Mouse (Mus musculus): Measurements from ENCODE around the gene Capn15. TPM values are rescaled to one million over a fixed set of nuclear protein-coding genes. Genes with fewer than 3 reads are reported as not detected.

The Capn15 gene
- polyA plus RNA-seq, 1 experiment from 2014 or later, result 21.5 TPM

DNA sequence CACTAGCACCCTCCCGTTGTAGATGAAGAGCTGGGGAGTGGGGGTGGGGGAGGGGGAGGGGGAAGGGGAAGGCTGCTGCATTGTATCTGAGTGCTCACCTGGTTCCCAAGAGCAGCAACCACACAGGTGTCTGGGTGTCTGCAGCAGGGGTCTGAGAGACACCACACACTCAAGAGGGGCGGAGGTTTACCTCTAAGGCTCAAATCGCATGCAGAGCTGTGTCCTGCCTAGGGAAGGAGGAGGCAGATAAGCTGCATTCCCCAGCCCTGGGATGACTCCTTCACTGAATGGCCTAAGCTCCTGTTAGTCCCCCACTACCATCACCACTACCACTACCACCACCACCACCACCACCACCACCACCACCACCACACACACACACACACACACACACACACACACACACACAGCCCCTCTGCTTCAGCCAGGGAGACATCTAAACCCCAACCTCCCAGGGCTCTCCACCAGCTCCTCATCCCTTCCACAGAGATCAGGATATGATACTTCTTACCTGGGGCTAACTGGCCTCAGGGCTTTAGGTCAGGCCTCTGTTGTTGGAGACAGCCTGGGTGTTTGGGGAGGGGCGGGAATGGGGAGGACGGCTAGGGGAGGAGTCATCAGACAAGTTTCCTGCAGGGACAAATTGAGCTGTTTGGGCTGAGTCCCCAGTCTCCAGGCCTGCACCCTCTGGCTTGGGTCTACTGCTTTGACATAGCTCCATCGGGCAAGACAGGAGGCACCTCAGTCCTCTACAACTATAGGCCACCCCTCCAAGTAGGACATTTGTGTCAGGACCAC, 41.0 kb downstream of the Capn15 start, which contains the start of the genes Pigq and Nhlrc4:
TSS of gene Pigq (minus strand) at position 571 of the 798 bp plus-strand sequence.
TSS of gene Nhlrc4 (minus strand) at position 596 of the 798 bp plus-strand sequence.
- Histone ChIP-seq H3K27ac (ENCODE audit: low read depth, low read length) (no peak within 1 kb of the TSS), H3K4me2 (no peak within 1 kb of the TSS), H3K4me1 (ENCODE audit: control insufficient read depth, insufficient read depth, low read length) (peaks cover 7% of the 10 kb centered on the region), H3K27me3 (ENCODE audit: control insufficient read depth, insufficient read depth, low read length) (no peaks in the 10 kb centered on the region), H3K9ac (ENCODE audit: low read length) (no peak within 1 kb of the TSS), H3K9me3 (ENCODE audit: control insufficient read depth, low read length) (no peaks in the 10 kb centered on the region), H3K4me3 (ENCODE audit: low read depth, low read length) (no peak within 1 kb of the TSS), H3K36me3 (ENCODE audit: control insufficient read depth, insufficient read depth, low read length) (no peaks in the 10 kb centered on the region)
- ATAC-seq (ENCODE audit: low FRiP score) (no peak), DNase-seq (ENCODE audit: low spot score, missing footprints) (no peak)
- WGBS, result 50% methylated on average over 6 of the region's 6 CpGs

DNA sequence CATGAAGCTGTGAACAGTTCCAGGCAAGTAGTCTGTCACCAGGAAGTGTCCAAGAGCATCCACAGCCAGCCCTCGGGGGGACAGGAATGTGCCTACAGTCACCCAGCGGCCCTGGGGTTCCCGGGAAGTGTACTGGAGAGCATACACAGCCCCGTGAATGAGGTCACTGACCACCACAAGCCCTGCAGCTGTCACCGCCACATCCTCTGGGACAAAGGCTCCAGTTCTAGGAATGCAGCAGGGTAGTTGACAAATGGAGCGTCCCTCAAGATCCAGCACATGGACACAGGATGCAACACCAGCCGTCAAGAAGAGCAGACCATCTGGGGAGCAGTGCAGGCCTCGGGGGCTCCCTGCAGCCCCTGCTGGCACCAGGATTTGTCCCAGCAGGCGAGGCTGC, 41.8 kb downstream of the Capn15 start:
- Histone ChIP-seq H3K9ac (ENCODE audit: low read length) (no peak overlapping the region), H3K27ac (ENCODE audit: low read depth, low read length) (no peak overlapping the region), H3K4me3 (ENCODE audit: low read depth, low read length) (no peak overlapping the region), H3K36me3 (ENCODE audit: control insufficient read depth, insufficient read depth, low read length) (no peaks in the 10 kb centered on the region), H3K27me3 (ENCODE audit: control insufficient read depth, insufficient read depth, low read length) (no peaks in the 10 kb centered on the region), H3K4me2 (no peak overlapping the region), H3K4me1 (ENCODE audit: control insufficient read depth, insufficient read depth, low read length) (peaks cover 7% of the 10 kb centered on the region), H3K9me3 (ENCODE audit: control insufficient read depth, low read length) (no peaks in the 10 kb centered on the region)
- 79% methylated on average over 9 of the region's 9 CpGs for WGBS
- DNase-seq (ENCODE audit: low spot score, missing footprints), result no peak
- no peak for ATAC-seq (ENCODE audit: low FRiP score)

DNA sequence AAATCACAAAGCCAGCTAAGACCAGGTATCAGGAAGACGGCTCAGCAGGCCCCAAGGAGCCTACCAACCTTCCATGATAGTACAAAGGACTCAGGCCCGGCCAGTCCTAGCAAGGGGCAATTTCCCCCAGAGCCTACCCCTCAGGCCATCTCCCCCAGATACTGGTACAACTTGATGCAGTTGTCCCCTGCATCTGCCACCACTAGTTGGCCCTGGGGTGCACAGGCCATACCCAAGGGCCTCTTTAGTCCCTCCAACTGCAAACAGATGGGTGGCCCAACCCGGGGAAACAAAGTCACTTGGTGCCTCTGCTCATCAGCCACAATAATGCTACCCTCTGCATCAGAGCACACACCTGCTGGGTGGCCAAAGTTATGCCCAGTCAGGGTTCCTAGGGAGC, 42.4 kb downstream of the Capn15 start:
- DNase-seq (ENCODE audit: low spot score, missing footprints) (no peak), ATAC-seq (ENCODE audit: low FRiP score) (no peak)
- H3K36me3 ChIP-seq (ENCODE audit: control insufficient read depth, insufficient read depth, low read length), result no peaks in the 10 kb centered on the region
- H3K9ac ChIP-seq (ENCODE audit: low read length), result no peak overlapping the region
- WGBS, result 86% methylated on average over 3 of the region's 3 CpGs
- H3K4me3 ChIP-seq (ENCODE audit: low read depth, low read length), result no peak overlapping the region
- peaks cover 7% of the 10 kb centered on the region for H3K4me1 ChIP-seq (ENCODE audit: control insufficient read depth, insufficient read depth, low read length)
- H3K4me2 ChIP-seq, result no peak overlapping the region
- no peaks in the 10 kb centered on the region for H3K9me3 ChIP-seq (ENCODE audit: control insufficient read depth, low read length)
- H3K27me3 ChIP-seq (ENCODE audit: control insufficient read depth, insufficient read depth, low read length), result no peaks in the 10 kb centered on the region
- H3K27ac ChIP-seq (ENCODE audit: low read depth, low read length), result no peak overlapping the region

DNA sequence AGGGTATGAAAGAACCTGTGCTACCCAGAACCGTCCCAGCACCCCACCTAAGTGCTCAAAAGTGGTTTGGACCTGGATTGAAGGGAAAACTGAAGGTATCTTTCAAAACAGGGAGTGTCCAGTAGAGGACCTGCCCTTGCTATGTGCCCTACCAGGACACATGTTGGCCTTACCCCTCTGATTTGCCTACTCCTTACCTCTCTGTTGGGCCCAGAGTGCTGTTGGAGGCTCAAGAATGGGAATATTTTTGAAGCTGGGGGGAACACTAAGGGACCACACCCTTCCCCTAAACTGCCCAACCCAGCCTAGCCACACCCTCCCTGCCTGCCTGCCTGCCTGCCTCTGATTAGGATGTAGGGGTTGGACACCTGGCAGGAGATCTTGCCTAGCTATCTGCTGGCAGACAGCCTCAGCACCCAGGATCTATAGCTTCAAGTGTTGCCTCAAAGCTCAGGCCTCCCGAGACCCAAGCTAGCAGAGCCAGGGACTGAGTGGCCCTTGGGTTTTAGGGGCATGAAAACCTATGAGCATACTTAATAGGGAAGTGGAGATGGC, 42.9 kb downstream of the Capn15 start:
- H3K36me3 ChIP-seq (ENCODE audit: control insufficient read depth, insufficient read depth, low read length), result no peaks in the 10 kb centered on the region
- no peak overlapping the region for H3K4me2 ChIP-seq
- ATAC-seq (ENCODE audit: low FRiP score) (no peak), DNase-seq (ENCODE audit: low spot score, missing footprints) (no peak)
- H3K9ac ChIP-seq (ENCODE audit: low read length), result no peak overlapping the region
- H3K4me1 ChIP-seq (ENCODE audit: control insufficient read depth, insufficient read depth, low read length), result peaks cover 7% of the 10 kb centered on the region
- H3K27ac ChIP-seq (ENCODE audit: low read depth, low read length), result no peak overlapping the region
- H3K27me3 ChIP-seq (ENCODE audit: control insufficient read depth, insufficient read depth, low read length), result no peaks in the 10 kb centered on the region
- no peaks in the 10 kb centered on the region for H3K9me3 ChIP-seq (ENCODE audit: control insufficient read depth, low read length)
- WGBS, result 87% methylated on average over 2 of the region's 2 CpGs
- no peak overlapping the region for H3K4me3 ChIP-seq (ENCODE audit: low read depth, low read length)

DNA sequence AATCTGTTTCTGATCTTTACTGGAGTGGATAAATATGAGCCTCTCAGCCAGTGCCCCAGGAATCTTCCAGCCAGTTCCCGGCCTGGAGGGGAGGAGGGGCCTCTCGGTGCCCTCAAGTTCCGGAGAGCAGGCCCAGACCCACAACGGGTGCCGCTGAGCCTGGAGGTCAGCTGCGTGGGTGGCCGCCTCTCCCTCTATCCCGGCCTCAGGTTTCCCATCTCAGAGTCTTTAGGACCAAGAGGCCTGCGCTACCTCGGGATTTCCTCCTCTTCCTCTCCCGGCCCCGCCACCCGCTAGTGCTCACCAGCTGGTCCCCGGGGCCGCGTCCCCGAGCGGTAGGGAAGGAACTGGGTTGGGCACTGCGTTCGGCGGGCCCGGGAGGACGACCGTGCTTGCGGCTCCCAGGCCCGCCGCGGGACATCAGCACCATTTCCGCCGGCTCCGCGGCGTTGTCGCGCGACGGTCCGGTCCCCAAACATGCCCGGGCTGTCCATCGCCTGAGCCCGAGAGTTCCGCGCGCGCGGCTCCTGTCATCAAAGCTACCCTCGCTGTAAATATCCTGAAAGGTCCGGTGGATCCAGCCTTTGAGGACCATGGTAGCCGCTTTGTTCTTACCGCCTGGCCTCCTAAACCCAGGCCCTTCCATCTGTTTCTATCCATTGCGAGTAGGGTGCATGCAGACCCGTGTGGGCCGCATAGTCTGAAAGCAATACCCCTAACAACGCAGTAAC, 43.9 kb downstream of the Capn15 start:
- Histone ChIP-seq H3K4me2 (peak overlapping the region; percentile 73), H3K4me1 (ENCODE audit: control insufficient read depth, insufficient read depth, low read length) (peaks cover 7% of the 10 kb centered on the region), H3K9me3 (ENCODE audit: control insufficient read depth, low read length) (no peaks in the 10 kb centered on the region), H3K27me3 (ENCODE audit: control insufficient read depth, insufficient read depth, low read length) (no peaks in the 10 kb centered on the region), H3K36me3 (ENCODE audit: control insufficient read depth, insufficient read depth, low read length) (peaks cover 1% of the 10 kb centered on the region; the same call in 1 of the 2 replicates), H3K9ac (ENCODE audit: low read length) (peak overlapping the region; percentile 98), H3K27ac (ENCODE audit: low read depth, low read length) (peak overlapping the region; percentile 84), H3K4me3 (ENCODE audit: low read depth, low read length) (peak overlapping the region; percentile 85)
- WGBS, result 3% methylated on average over 52 of the region's 54 CpGs
- DNase-seq (ENCODE audit: low spot score, missing footprints) (peak; percentile 98), ATAC-seq (ENCODE audit: low FRiP score) (peak; percentile 77)

DNA sequence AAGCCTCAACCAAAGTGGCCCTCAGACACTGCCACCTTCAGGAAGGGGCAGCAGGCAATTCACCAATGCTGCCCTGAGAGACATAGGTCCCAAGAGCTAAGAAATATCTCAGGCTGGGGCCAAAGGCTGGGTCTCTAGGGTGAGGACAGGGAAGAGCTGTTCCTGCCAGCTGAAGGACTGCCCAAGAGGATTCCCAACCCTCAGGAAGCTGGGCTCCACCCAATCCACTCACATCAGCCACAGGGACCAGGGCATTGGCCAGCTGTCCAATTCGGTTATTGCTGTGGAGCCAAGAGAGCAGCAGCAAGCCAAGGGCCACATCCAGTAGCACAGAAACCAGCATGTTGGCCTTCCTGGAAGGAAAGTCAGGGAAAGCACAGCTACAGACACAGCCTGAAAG, 51.1 kb downstream of the Capn15 start:
- 91% methylated on average over 1 of the region's 1 CpGs for WGBS
- no peak for ATAC-seq (ENCODE audit: low FRiP score)

DNA sequence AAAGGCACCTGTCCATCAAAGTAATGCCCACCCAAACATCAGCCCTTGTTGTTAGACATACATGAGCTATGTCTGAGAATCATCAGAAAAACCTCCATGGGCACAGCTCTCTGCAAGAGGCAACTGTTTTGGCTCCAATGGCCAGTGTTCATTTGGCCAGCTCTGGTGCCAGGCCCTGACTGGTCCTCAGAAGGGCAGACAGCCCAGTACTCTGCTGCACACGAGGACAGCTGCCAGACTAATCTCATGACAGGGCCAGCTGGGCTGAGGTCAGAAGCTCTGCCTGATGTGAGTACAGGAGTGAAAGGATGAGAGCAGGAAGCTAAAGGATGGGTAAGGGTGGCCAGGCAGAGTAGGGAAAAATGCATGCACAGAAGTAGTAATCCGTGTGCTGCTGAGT, 60.2 kb downstream of the Capn15 start:
- Histone ChIP-seq H3K4me1 (ENCODE audit: control insufficient read depth, insufficient read depth, low read length) (no peaks in the 10 kb centered on the region), H3K27me3 (ENCODE audit: control insufficient read depth, insufficient read depth, low read length) (no peaks in the 10 kb centered on the region), H3K36me3 (ENCODE audit: control insufficient read depth, insufficient read depth, low read length) (peaks cover 15% of the 10 kb centered on the region), H3K9me3 (ENCODE audit: control insufficient read depth, low read length) (no peaks in the 10 kb centered on the region), H3K4me2 (no peak overlapping the region), H3K27ac (ENCODE audit: low read depth, low read length) (no peak overlapping the region), H3K9ac (ENCODE audit: low read length) (no peak overlapping the region), H3K4me3 (ENCODE audit: low read depth, low read length) (no peak overlapping the region)
- no peak for DNase-seq (ENCODE audit: low spot score, missing footprints)
- WGBS, result 69% methylated on average over 2 of the region's 2 CpGs
- no peak for ATAC-seq (ENCODE audit: low FRiP score)

More for the DNA sequence above, 51.1 kb downstream of the Capn15 start:
- H3K27me3 ChIP-seq (ENCODE audit: control insufficient read depth, insufficient read depth, low read length), result no peaks in the 10 kb centered on the region
- no peaks in the 10 kb centered on the region for H3K4me1 ChIP-seq (ENCODE audit: control insufficient read depth, insufficient read depth, low read length)
- no peak for DNase-seq (ENCODE audit: low spot score, missing footprints)
- no peak overlapping the region for H3K27ac ChIP-seq (ENCODE audit: low read depth, low read length)
- H3K9ac ChIP-seq (ENCODE audit: low read length), result no peak overlapping the region
- peaks cover 18% of the 10 kb centered on the region for H3K36me3 ChIP-seq (ENCODE audit: control insufficient read depth, insufficient read depth, low read length)
- H3K4me2 ChIP-seq, result no peak overlapping the region
- H3K4me3 ChIP-seq (ENCODE audit: low read depth, low read length), result no peak overlapping the region
- H3K9me3 ChIP-seq (ENCODE audit: control insufficient read depth, low read length), result no peaks in the 10 kb centered on the region

DNA sequence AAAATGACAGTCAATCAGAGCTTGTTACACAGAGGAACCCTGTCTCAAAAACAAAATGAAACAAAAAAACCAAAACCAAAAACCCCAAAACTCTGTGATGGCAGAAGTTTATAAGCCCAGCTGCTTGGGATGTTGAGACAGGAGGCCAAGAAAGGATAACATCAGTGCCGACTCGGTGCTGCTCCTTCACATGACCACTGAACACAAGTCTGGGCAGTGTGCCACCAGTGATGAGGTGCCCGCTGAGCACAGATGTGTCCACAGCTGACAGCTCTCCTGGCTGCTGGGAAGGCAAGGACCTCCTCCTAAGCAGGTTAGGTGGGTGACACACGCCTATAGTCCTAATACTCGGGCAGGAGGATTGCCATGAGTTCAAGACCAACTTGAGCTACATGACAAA, 63.5 kb downstream of the Capn15 start:
- Histone ChIP-seq H3K4me3 (ENCODE audit: low read depth, low read length) (no peak overlapping the region), H3K27ac (ENCODE audit: low read depth, low read length) (no peak overlapping the region), H3K9me3 (ENCODE audit: control insufficient read depth, low read length) (no peaks in the 10 kb centered on the region), H3K4me2 (no peak overlapping the region), H3K9ac (ENCODE audit: low read length) (no peak overlapping the region), H3K36me3 (ENCODE audit: control insufficient read depth, insufficient read depth, low read length) (peaks cover 3% of the 10 kb centered on the region; the same call in 1 of the 2 replicates), H3K4me1 (ENCODE audit: control insufficient read depth, insufficient read depth, low read length) (peaks cover 12% of the 10 kb centered on the region), H3K27me3 (ENCODE audit: control insufficient read depth, insufficient read depth, low read length) (no peaks in the 10 kb centered on the region)
- DNase-seq (ENCODE audit: low spot score, missing footprints) (no peak), ATAC-seq (ENCODE audit: low FRiP score) (no peak)
- 85% methylated on average over 5 of the region's 5 CpGs for WGBS
